Mouse (Mus musculus) ZHBTc4 (cell line): ENCODE measurements around the gene Rex2.
"Not testable (repeated sequence)": the region's sequence is repeated elsewhere in the genome, so short reads cannot be mapped to it uniquely, and the experiment has no call there.

Source experiments
- DNase-seq: peaks from one replicate; pipeline ENCODE4 v3.0.0-alpha.2; 2011; ENCODE audit warnings: low read depth, low spot score

The Rex2 gene

GRCm38 (mm10) chr4:147021550-147021949, at the start of gene Rex2:
TSS of gene Rex2 (plus strand) at chr4:147021850.
- not testable (repeated sequence) for DNase-seq

GRCm38 (mm10) chr4:146976581-146976980, 45.1 kb upstream of the Rex2 start:
- DNase-seq: peak; percentile 71

GRCm38 (mm10) chr4:147018400-147018799, 3.2 kb upstream of the Rex2 start:
- DNase-seq: not testable (repeated sequence)

GRCm38 (mm10) chr4:147026374-147026773, 4.7 kb downstream of the Rex2 start:
- not testable (repeated sequence) for DNase-seq

GRCm38 (mm10) chr4:147031308-147032036, 9.8 kb downstream of the Rex2 start:
- DNase-seq: not testable (repeated sequence)

GRCm38 (mm10) chr4:147063768-147064167, 42.1 kb downstream of the Rex2 start:
- not testable (repeated sequence) for DNase-seq

- DNase-seq: not testable (repeated sequence)
Observed at GRCm38 (mm10) chr4:147065861-147066260, 44.2 kb downstream of the Rex2 start.

GRCm38 (mm10) chr4:147066380-147066779, 44.7 kb downstream of the Rex2 start:
- not testable (repeated sequence) for DNase-seq

GRCm38 (mm10) chr4:147095641-147096040, 74.0 kb downstream of the Rex2 start:
- not testable (repeated sequence) for DNase-seq

- DNase-seq: peak; percentile 90
Observed at GRCm38 (mm10) chr4:147101666-147102626, 80.3 kb downstream of the Rex2 start.

- not testable (repeated sequence) for DNase-seq
Observed at GRCm38 (mm10) chr4:147103814-147104213, 82.2 kb downstream of the Rex2 start.
